Mouse (Mus musculus): ENCODE results near the gene Slc25a47.

Slc25a47 gene

GRCm38 (mm10) chr12:108865007-108865494, 29.2 kb downstream of the Slc25a47 start:
- DNase-seq, result no peak

GRCm38 (mm10) chr12:108869575-108869974, 33.7 kb downstream of the Slc25a47 start:
- DNase-seq, result peak; percentile 45 to 48

GRCm38 (mm10) chr12:108873122-108873521, 37.3 kb downstream of the Slc25a47 start:
- no peak for DNase-seq

- no peak for DNase-seq
These were observed 43.3 kb downstream of the Slc25a47 start for GRCm38 (mm10) chr12:108879138-108879537.

- DNase-seq, result no peak
These were observed 44.8 kb downstream of the Slc25a47 start for GRCm38 (mm10) chr12:108880606-108881005.

GRCm38 (mm10) chr12:108881192-108881591, 45.3 kb downstream of the Slc25a47 start:
- no peak for DNase-seq

- no peak for DNase-seq
These were observed 46.9 kb downstream of the Slc25a47 start for GRCm38 (mm10) chr12:108882776-108883175.

- DNase-seq, result no peak
These were observed 50.1 kb downstream of the Slc25a47 start for GRCm38 (mm10) chr12:108885906-108886305.

GRCm38 (mm10) chr12:108887077-108887476, 51.2 kb downstream of the Slc25a47 start:
- no peak for DNase-seq

GRCm38 (mm10) chr12:108888632-108889031, 52.8 kb downstream of the Slc25a47 start:
- DNase-seq, result no peak

- peak; percentile 24 to 41 for DNase-seq
These were observed 57.3 kb downstream of the Slc25a47 start, which contains the start of gene Wdr25 for GRCm38 (mm10) chr12:108892989-108893714. Gene Wdr25 (plus strand): TSS chr12:108893631.

- DNase-seq, result peak; percentile 95 to 97
These were observed 58.0 kb downstream of the Slc25a47 start, which contains the start of gene Wars for GRCm38 (mm10) chr12:108893715-108894431. Gene Wars (minus strand): TSS chr12:108894174.

- DNase-seq, result no peak
These were observed 58.6 kb downstream of the Slc25a47 start for GRCm38 (mm10) chr12:108894432-108894816.

GRCm38 (mm10) chr12:108896006-108896405, 60.2 kb downstream of the Slc25a47 start:
- DNase-seq, result peak; percentile 44 to 59

- DNase-seq, result peak; percentile 34 to 61
These were observed 65.5 kb downstream of the Slc25a47 start for GRCm38 (mm10) chr12:108901346-108901745.

- DNase-seq, result peak; percentile 68 to 76
These were observed 67.1 kb downstream of the Slc25a47 start for GRCm38 (mm10) chr12:108902940-108903339.

- DNase-seq, result peak; percentile 77 to 82
These were observed 67.9 kb downstream of the Slc25a47 start for GRCm38 (mm10) chr12:108903600-108904275.

GRCm38 (mm10) chr12:108904276-108904653, 68.4 kb downstream of the Slc25a47 start:
- DNase-seq, result no peak

GRCm38 (mm10) chr12:108905620-108906302, 69.9 kb downstream of the Slc25a47 start:
- peak in 1 of 2 experiments; percentile 48 for DNase-seq

- peak in 1 of 2 experiments; percentile 45 for DNase-seq
These were observed 70.6 kb downstream of the Slc25a47 start for GRCm38 (mm10) chr12:108906398-108906797.
